In genomic region chr13:29615987-29616386, GRCm38 (mm10) we compare ENCODE assay signal across 16 mouse cellular contexts.
"Had no signal": no experiment of that assay in that cellular context is flagged by ENCODE, and none has a peak within 500 bp of the region (broad histone marks: within the 10 kb centered on the region; RNA-seq: fewer than 3 reads in every experiment).

No protein-coding gene starts in this region.

- H3K27me3 ChIP-seq: lung, embryonic 15.5 days; megakaryocyte, embryonic 14.5 days; midbrain, embryonic 13.5 days; midbrain, embryonic 15.5 days; neural tube, embryonic 12.5 days; stomach, embryonic 15.5 days had no signal

- H3K36me3 ChIP-seq: lung, embryonic 15.5 days; midbrain, embryonic 13.5 days; midbrain, embryonic 15.5 days; neural tube, embryonic 12.5 days; stomach, embryonic 15.5 days had no signal

- H3K4me3 ChIP-seq: lung, embryonic 15.5 days; midbrain, embryonic 13.5 days; midbrain, embryonic 15.5 days; neural tube, embryonic 12.5 days; stomach, embryonic 15.5 days had no signal

- H3K9ac ChIP-seq: lung, embryonic 15.5 days; midbrain, embryonic 13.5 days; midbrain, embryonic 15.5 days; neural tube, embryonic 12.5 days; stomach, embryonic 15.5 days had no signal

- H3K4me2 ChIP-seq: lung, embryonic 15.5 days; midbrain, embryonic 13.5 days; midbrain, embryonic 15.5 days; neural tube, embryonic 12.5 days; stomach, embryonic 15.5 days had no signal

- DNase-seq: lung, adult 2 months; lung, postnatal 14 days; lung, postnatal 36 days; right cerebral cortex, postnatal 14 days; thymus, adult 2 months; thymus, postnatal 25 days; thymus, postnatal 4 days had no signal

- H3K4me1 ChIP-seq: stomach, embryonic 15.5 days had no signal

- H3K27ac ChIP-seq: lung, embryonic 15.5 days; macrophage; midbrain, embryonic 13.5 days; midbrain, embryonic 15.5 days; neural tube, embryonic 12.5 days; stomach, embryonic 15.5 days; stomach, postnatal 0 days had no signal

- ATAC-seq: lung, postnatal 0 days; midbrain, embryonic 13.5 days; midbrain, embryonic 15.5 days had no signal

- H3K9me3 ChIP-seq: lung, embryonic 15.5 days; megakaryocyte, embryonic 14.5 days; midbrain, embryonic 13.5 days; midbrain, embryonic 15.5 days; neural tube, embryonic 12.5 days; stomach, embryonic 15.5 days had no signal
